Mouse (Mus musculus) layer of hippocampus, postnatal 25 days (tissue): ENCODE measurements at regions not wholly inside any gene's neighbourhood (a gene's known extent, or its start where the extent isn't known, plus 50 kb on each side); places are given as distances from the start of the nearest gene placed in this dataset.
A peak's percentile ranks its signal among the peaks of the same experiment; 100 is the strongest.
"Not testable (repeated sequence)": the region's sequence is repeated elsewhere in the genome, so short reads cannot be mapped to it uniquely, and the experiment has no call there.

ENCODE experiments used
- DNase-seq, 2 experiments: peaks; one replicate each; pipeline ENCODE4 v3.0.0; 2022; ENCODE audit warnings: mixed read lengths in 2 of 2, low spot score in 1 of 2; ENCODE audit errors: extremely low spot score in 1 of 2

GRCm38 (mm10) chr12:109748326-109749059, 148.4 kb upstream of the Rtl1 start:
- DNase-seq = peak; percentile 65 to 68

DNA sequence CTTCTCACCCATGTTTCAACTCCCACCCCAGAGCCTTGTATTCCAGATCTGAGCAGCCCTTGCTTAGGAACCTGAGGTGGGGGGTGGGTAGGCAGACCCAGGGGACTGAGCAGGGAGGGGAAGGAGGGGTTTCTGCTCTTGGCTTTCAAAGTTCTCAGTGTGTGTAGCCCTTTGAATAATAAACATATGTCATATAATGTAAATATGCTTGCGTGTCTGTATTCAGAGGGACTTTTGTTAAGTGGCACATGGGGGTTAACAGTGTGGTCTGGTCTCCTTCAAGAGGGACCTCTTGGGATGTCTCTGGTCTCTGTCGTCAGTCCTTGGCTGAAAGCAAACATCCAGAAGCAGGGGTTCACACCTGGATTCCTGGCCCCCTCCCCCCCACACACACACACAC, 149.1 kb upstream of the Rtl1 start:
- DNase-seq = no peak

DNA sequence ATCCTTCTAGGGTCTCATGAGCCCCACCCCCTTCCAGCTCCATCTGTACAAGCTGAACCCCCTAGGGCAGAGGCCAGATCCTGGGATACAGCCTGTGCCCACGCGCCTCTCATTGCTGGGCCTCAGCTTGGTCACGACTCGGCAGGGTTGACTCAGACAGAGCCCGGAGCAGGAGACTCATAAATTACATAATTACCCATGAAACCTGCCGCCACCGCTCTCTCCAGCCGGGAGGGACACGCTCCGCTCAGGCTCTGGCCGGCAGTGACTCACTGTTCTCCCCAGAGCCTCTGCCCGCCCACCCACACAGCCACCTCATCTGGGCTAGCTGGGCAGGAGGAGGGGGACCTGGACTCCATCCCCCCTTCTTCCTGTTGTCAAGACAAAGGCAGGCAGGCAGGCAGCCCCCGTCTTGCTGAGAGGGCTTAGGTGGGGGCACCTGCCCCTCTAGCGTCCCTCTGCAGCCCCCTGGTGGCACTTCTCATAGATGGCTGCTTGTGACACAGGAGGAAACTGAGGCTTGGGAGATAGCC, 149.6 kb upstream of the Rtl1 start:
- DNase-seq = peak in 1 of 2 experiments; percentile 61

GRCm38 (mm10) chr12:109754986-109755385, 154.9 kb upstream of the Rtl1 start:
- DNase-seq = no peak

DNA sequence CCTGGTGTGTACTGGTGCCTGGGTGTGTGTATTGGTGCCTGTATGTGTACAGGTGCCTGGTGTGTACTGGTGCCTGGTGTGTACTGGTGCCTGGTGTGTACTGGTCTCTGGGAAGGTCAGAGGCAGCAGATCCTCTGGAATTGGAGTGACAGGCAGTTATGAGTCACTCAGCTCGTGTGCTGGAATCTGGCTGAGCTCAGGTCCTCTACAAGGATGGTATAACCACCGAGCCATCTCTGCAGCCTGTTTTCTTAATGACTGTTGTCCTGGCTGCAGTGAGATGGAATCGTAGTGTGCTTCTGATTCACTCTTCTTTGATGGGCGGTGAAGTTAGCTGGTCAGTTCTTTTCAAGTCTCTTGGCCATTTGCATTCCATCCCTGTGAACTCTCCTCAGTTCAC, 164.2 kb upstream of the Rtl1 start:
- DNase-seq = no peak

GRCm38 (mm10) chr12:109766602-109767001, 166.5 kb upstream of the Rtl1 start:
- not testable (repeated sequence) for DNase-seq

DNA sequence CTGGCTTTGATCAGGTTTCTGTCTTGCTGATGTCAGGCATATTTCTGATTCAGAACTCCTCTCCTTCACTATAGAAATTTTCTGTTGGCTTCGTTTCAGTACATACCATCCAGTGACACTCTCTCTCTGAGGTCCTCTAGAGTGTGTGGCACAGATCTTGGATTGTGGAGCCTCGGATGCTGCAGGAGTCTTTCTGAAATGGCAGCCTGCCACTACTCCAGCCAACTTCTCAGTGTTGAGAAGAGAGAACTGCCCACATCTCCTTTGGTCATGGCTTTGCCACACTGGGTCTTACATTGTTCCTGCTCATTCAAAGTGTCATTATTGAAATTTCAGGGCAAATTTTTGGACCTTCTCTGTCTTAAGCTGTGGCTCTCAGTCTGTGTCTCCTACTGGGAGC, 172.4 kb upstream of the Rtl1 start:
- DNase-seq = no peak

DNA sequence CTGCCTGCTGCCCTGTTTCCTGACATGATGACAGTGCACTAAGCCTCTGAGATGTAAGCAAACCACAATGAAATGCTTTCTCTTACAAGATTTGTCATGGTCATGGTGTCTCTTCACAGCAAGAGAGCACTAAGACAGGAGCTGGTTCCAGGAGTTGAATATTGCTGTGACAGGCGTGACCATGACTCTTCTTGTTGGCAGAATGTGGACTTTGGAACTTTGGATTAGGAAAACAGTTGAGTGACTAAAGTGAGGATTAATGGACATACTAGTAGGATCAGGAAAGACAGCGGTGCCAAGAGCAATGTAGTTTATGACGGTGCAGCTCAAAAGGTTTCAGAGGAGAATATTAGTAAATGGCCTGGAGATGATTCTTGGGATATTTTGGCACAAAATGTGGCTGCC, 173.8 kb upstream of the Rtl1 start:
- DNase-seq = no peak

DNA sequence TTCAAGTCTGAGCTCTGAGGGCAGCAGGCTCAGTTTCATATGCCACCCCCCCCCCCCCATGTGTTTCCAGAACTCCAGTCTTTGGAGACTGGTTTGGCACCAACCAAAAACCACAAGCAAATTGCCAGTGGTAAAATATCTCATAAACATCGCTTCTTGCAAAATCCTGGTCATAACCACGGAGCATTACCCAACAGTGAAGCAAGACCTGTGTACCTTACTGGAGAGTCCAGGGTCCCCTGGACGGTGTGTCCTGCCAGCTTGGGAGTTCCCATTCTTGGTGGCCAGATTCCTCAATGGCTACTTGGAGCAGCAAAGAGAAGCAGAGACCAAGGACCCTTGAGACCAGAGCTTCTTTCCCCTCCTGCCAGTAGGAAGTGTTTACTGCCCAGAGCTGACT, 198.7 kb upstream of the Rtl1 start:
- DNase-seq = no peak

- DNase-seq = no peak
These were observed 199.3 kb upstream of the Rtl1 start for GRCm38 (mm10) chr12:109799395-109799794.

GRCm38 (mm10) chr12:109827241-109827915, 227.2 kb upstream of the Rtl1 start:
- DNase-seq = peak in 1 of 2 experiments; percentile 12

- peak in 1 of 2 experiments; percentile 19 for DNase-seq
These were observed 230.3 kb upstream of the Rtl1 start for GRCm38 (mm10) chr12:109830303-109831020.

GRCm38 (mm10) chr12:109832964-109833363, 232.8 kb upstream of the Rtl1 start:
- DNase-seq = no peak

- no peak for DNase-seq
These were observed 236.4 kb upstream of the Rtl1 start for GRCm38 (mm10) chr12:109836521-109836920.

- no peak for DNase-seq
These were observed 239.0 kb upstream of the Rtl1 start for GRCm38 (mm10) chr12:109839126-109839587.

DNA sequence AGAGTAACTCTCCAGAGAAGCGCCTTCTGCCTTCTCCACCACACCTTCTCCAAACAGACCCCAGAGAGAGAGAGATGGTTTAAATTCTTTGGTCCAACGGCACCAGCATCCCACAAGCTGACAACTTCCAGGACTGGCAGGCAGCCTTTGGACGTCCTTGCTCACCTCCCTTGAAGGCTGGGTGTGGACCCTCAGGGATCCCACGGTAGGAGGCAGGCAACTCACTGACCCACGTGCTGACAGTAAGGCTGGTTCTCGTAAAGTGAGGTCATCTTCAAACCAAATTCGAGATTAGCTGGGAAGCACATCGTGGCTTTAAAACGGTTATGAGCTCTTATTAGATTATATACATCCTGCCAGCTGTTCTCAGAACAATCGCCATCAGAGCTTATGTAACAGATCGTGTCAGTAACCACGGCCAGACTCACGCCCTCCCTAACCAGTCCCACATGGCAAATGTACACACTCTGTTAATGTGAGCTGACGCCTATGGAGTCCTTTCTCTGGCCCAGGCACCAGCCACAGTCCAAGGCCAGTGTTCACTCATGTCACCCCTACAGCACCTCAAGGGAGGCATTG, 239.9 kb upstream of the Rtl1 start:
- no peak for DNase-seq

DNA sequence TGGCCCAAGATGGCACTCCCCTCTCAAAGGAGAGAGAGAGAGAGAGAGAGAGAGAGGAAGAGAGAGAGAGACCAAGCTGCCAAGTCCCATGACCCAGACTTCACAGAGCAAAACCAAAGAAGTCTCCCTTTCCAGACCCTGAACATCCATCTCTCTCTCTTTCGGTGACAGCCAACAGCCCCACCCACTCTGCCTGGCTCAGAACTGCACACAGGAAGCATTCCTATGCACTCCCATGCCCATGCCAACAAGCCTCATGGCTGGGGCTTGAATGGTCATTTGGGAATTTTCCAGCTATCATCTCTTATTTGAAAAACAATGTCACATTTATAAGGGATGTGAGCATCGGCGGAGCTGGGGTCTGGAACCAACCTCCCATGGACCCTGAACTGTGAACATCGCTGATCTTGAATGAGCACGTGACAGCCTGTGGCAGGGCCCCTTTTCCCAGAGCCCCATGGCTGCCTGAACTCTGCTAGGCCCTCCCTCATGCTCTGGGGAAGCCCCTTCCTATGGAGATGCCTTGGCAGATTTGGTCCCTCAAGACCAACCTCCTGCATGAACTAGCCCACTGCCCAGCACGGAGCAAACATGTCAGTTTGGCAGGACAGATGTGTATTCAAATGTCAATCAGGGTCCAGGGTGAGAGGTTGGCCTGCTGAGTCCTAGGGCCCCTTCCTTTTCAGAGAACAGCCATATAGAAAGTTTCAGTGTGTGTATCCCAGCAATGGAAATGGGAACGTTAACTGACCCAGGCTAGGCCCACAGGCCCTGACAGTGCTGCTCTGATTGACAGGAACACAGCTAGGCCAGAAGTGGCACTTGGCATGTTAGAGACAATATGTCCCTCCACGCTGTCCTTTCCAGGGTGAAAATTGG, 244.8 kb upstream of the Rtl1 start:
- no peak for DNase-seq

DNA sequence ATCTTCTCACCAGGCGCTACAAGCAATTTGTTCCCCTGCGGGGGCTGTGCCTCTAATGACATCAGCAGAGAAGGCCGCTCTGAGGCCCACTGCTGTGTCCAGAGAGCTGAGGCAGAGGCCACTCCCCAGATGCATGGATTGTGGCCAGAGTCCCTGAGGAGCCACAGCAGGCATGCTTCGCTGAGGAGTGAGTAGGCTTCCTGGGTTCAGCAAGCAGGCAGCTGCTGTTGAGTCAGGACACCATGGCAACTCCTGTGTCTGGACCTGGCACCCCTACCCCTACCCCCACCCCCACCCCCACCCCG, 245.4 kb upstream of the Rtl1 start:
- no peak for DNase-seq

DNA sequence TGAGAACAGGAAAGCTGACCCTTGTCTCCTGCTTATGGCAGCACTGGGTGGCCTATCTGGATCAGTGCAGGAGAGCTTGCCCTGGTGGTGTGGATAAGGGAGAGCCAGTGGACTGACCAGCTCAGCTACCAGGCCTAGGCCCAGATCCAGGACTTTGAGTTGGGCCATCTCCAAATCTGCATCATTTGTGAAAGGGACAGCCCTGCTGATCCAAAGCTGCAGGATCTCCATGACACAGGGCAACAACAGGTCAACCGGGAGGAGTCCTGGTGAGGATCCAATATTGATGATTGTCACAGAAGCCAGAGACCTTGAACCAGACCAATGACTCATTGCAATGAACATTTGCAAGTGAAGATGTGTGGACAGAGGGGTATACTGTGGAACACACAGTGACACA, 256.2 kb upstream of the Rtl1 start:
- DNase-seq = no peak

DNA sequence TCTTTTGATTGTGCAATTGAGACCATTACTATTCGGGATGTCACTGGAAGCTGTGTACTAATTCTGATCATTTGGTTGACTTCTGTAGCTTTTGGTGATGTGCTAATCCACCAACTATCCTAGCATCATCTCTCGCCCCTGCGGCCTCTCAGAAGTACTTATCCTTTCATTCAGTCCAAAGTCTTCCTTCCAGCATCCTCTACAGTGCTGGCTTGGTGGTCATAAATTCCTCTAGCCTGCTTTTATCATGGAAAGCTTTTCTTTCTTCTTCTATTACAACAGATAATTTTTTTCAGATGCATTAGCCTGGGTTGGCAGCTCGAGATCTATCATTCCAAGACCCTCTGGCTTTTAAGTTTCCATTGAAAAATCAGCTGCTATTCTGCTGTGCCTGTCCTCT, 257.6 kb upstream of the Rtl1 start:
- no peak for DNase-seq
